Mouse (Mus musculus): Measurements from ENCODE around the gene Cysltr2. TPM values are rescaled to one million over a fixed set of nuclear protein-coding genes. Genes with fewer than 3 reads are reported as not detected.
A peak's percentile ranks its signal among the peaks of the same experiment; 100 is the strongest.

Cysltr2 gene
- polyA plus RNA-seq (2015; fragmentation: Nextera tagmentation; extraction: Ambion mirVana), result 0.65 and 1.0 TPM in 2 replicates

DNA sequence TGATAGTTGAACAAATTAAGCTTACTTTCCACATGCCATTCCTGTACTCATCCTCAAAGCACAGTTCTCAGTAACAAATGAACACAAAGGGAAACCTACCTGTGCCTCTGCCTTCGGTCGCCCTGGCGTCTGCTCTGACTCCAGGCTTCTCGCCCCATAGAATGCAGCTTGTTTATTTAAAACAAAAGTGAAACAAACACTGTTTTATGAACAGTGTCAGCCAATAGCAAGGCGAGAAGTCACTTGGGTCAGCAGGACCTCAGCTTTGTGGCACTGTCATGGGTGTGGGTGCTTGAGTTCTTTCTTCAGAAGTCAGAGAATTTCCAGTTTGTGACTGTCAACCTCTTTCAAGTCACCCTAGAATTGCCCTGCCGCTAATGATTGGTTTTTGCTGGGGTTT lies at the start of gene Cysltr2:
TSS of gene Cysltr2 (minus strand) at position 178 of the 400 bp plus-strand sequence.
- Histone ChIP-seq H3K9me3 (no peaks in the 10 kb centered on the region), H3K9ac (no peak within 1 kb of the TSS), H3K4me1 (no peaks in the 10 kb centered on the region), H3K4me3 (no peak within 1 kb of the TSS), H3K4me2 (no peak within 1 kb of the TSS), H3K27ac (no peak within 1 kb of the TSS), H3K27me3 (no peaks in the 10 kb centered on the region), H3K36me3 (no peaks in the 10 kb centered on the region)
- 57% methylated on average over 6 of the region's 6 CpGs for WGBS
- no peak for ATAC-seq (ENCODE audit: borderline replicate concordance, extremely low read depth, low FRiP score, low TSS enrichment)

DNA sequence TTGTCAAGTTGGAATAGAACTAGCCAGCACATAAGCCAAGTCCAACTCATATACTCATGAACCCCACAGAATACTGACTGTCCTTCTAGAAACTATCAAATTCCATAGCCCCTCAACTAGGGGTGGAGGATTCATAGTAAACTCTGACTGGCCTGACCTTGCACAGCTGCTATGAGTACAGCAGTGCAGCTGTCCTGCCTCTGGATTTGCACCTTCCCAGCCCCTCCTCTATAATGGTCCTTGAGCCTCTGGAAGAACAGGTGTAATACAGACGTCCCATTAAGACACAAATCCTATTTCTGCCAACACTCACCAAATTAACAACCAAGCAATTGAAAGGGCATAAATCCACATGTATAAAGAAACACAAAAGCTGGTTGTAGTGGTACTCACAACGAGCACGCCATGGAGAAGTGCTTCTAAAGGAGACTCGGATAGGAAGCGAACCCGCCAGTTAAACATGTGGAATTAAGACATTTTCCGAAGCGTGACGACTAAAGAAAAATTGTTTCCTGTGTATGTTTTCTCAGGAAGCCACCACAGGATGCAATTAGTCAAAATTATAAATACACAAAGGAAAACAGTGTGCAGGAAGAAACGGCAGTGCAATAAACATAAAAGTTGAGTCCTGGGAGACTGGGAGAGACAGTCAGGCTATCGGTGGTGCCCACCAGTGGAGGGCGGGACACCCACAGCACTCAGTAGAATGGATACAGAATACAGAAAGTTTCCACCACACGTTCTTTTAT lies 46.1 kb upstream of the Cysltr2 start:
- Histone ChIP-seq H3K4me3 (no peak overlapping the region), H3K4me2 (no peak overlapping the region), H3K9me3 (no peaks in the 10 kb centered on the region), H3K27ac (peak overlapping the region; percentile 24; the same call in 1 of the 2 replicates), H3K27me3 (0 out of 2 replicates have a peak, but pooled peaks cover under 1% of the 10 kb centered on the region), H3K4me1 (0 out of 2 replicates have a peak, but pooled peaks cover 3% of the 10 kb centered on the region), H3K9ac (no peak overlapping the region), H3K36me3 (no peaks in the 10 kb centered on the region)
- ATAC-seq (ENCODE audit: borderline replicate concordance, extremely low read depth, low FRiP score, low TSS enrichment), result no peak
- WGBS, result 46% methylated on average over 13 of the region's 13 CpGs

- Histone ChIP-seq H3K4me3 (no peak overlapping the region), H3K36me3 (no peaks in the 10 kb centered on the region), H3K4me1 (0 out of 2 replicates have a peak, but pooled peaks cover 3% of the 10 kb centered on the region), H3K27me3 (no peaks in the 10 kb centered on the region), H3K9me3 (no peaks in the 10 kb centered on the region), H3K27ac (no peak overlapping the region), H3K4me2 (no peak overlapping the region), H3K9ac (no peak overlapping the region)
- no peak for ATAC-seq (ENCODE audit: borderline replicate concordance, extremely low read depth, low FRiP score, low TSS enrichment)
- 83% methylated on average over 3 of the region's 3 CpGs for WGBS
Measured at GRCm38 (mm10) chr14:73092871-73093270, 44.0 kb upstream of the Cysltr2 start.

GRCm38 (mm10) chr14:73088224-73088623 lies 39.3 kb upstream of the Cysltr2 start:
- Histone ChIP-seq H3K9me3 (no peaks in the 10 kb centered on the region), H3K4me2 (no peak overlapping the region), H3K36me3 (no peaks in the 10 kb centered on the region), H3K9ac (no peak overlapping the region), H3K4me1 (no peaks in the 10 kb centered on the region), H3K27ac (no peak overlapping the region), H3K27me3 (no peaks in the 10 kb centered on the region), H3K4me3 (no peak overlapping the region)
- 79% methylated on average over 1 of the region's 1 CpGs for WGBS
- ATAC-seq (ENCODE audit: borderline replicate concordance, extremely low read depth, low FRiP score, low TSS enrichment), result no peak

DNA sequence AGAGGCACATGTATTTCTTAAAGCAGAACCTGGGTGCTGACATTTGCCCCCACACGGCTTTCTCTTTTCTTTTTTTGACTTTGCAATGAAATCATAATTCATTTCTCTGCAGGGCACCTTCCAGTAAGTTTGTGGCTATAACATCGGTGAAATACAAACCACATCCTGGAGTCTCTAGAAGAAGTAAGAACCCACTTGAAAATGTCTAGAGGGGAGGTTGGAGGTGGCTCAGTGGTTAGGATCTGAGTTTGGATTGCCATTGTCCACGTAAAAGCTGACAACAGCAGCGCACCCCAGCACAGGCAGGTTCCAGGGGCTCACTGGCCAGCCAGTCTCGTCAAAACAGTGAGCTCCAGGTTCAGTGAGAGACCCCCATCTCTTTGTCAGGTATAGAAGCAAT lies 38.8 kb upstream of the Cysltr2 start:
- no peak overlapping the region for H3K4me3 ChIP-seq
- no peak for ATAC-seq (ENCODE audit: borderline replicate concordance, extremely low read depth, low FRiP score, low TSS enrichment)
- H3K4me1 ChIP-seq, result no peaks in the 10 kb centered on the region
- no peak overlapping the region for H3K4me2 ChIP-seq
- no peaks in the 10 kb centered on the region for H3K36me3 ChIP-seq
- WGBS, result 78% methylated on average over 5 of the region's 5 CpGs
- H3K27me3 ChIP-seq, result no peaks in the 10 kb centered on the region
- H3K9ac ChIP-seq, result no peak overlapping the region
- H3K27ac ChIP-seq, result no peak overlapping the region
- H3K9me3 ChIP-seq, result no peaks in the 10 kb centered on the region

- H3K4me1 ChIP-seq, result no peaks in the 10 kb centered on the region
- H3K4me3 ChIP-seq, result no peak overlapping the region
- WGBS, result 70% methylated on average over 5 of the region's 5 CpGs
- no peak overlapping the region for H3K9ac ChIP-seq
- no peaks in the 10 kb centered on the region for H3K27me3 ChIP-seq
- H3K27ac ChIP-seq, result no peak overlapping the region
- ATAC-seq (ENCODE audit: borderline replicate concordance, extremely low read depth, low FRiP score, low TSS enrichment), result no peak
- H3K9me3 ChIP-seq, result no peaks in the 10 kb centered on the region
- H3K36me3 ChIP-seq, result no peaks in the 10 kb centered on the region
- H3K4me2 ChIP-seq, result no peak overlapping the region
Measured at GRCm38 (mm10) chr14:73087247-73087646, 38.3 kb upstream of the Cysltr2 start.

- no peak for ATAC-seq (ENCODE audit: borderline replicate concordance, extremely low read depth, low FRiP score, low TSS enrichment)
- WGBS, result 59% methylated on average over 3 of the region's 3 CpGs
Measured at GRCm38 (mm10) chr14:73086425-73086824, 37.5 kb upstream of the Cysltr2 start.

GRCm38 (mm10) chr14:73083563-73083962 lies 34.6 kb upstream of the Cysltr2 start:
- H3K9ac ChIP-seq, result no peak overlapping the region
- WGBS, result 75% methylated on average over 2 of the region's 2 CpGs
- no peak overlapping the region for H3K27ac ChIP-seq
- H3K4me3 ChIP-seq, result no peak overlapping the region
- H3K4me1 ChIP-seq, result no peaks in the 10 kb centered on the region
- H3K36me3 ChIP-seq, result no peaks in the 10 kb centered on the region
- H3K27me3 ChIP-seq, result no peaks in the 10 kb centered on the region
- no peaks in the 10 kb centered on the region for H3K9me3 ChIP-seq
- no peak overlapping the region for H3K4me2 ChIP-seq
- ATAC-seq (ENCODE audit: borderline replicate concordance, extremely low read depth, low FRiP score, low TSS enrichment), result no peak

More at GRCm38 (mm10) chr14:73086425-73086824, 37.5 kb upstream of the Cysltr2 start:
- Histone ChIP-seq H3K4me1 (no peaks in the 10 kb centered on the region), H3K27ac (no peak overlapping the region), H3K4me2 (no peak overlapping the region), H3K9me3 (no peaks in the 10 kb centered on the region), H3K9ac (no peak overlapping the region), H3K27me3 (no peaks in the 10 kb centered on the region), H3K4me3 (no peak overlapping the region), H3K36me3 (no peaks in the 10 kb centered on the region)

DNA sequence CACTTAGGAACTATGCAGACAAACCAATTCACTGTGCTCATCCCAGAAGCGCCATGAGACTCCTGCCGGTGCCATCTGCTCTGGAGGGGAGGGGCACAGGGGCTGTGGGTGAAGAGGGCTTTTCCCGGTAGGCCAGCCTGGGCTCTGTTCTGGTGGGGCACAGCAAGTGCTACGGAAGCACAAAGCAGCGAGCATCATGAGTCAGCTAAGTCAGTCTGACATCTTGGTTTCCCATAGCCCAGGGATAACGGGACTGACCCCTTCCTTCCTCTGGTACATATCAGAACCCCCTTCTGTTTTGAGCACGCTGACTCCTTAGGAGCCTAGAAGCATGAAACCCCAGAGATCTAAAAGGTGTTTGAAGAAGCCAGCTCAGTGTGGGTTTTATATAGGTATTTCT lies 15.5 kb upstream of the Cysltr2 start:
- no peaks in the 10 kb centered on the region for H3K4me1 ChIP-seq
- no peaks in the 10 kb centered on the region for H3K9me3 ChIP-seq
- no peak overlapping the region for H3K27ac ChIP-seq
- no peaks in the 10 kb centered on the region for H3K36me3 ChIP-seq
- no peaks in the 10 kb centered on the region for H3K27me3 ChIP-seq
- no peak for ATAC-seq (ENCODE audit: borderline replicate concordance, extremely low read depth, low FRiP score, low TSS enrichment)
- H3K4me3 ChIP-seq, result no peak overlapping the region
- no peak overlapping the region for H3K9ac ChIP-seq
- 72% methylated on average over 7 of the region's 7 CpGs for WGBS
- no peak overlapping the region for H3K4me2 ChIP-seq

DNA sequence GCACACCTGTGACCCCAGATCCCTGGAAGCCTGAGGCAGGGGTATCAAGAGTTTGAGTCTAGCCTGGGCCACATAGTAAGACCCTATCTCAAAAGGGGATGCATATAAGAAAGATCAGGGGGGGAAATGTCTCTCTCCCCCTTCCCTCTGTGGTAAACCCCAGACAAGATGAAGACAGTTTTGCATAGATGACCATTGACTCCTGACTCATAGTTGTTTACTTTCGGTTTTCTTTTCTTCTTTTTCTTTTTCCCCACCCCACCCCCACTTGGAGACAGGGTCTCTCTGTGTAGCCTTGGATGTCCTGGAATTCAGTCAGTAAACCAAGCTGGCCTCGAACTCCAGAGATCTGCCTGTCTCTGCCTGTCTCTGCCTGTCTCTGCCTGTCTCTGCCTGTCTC lies 9.8 kb upstream of the Cysltr2 start:
- H3K36me3 ChIP-seq, result no peaks in the 10 kb centered on the region
- no peaks in the 10 kb centered on the region for H3K4me1 ChIP-seq
- H3K4me2 ChIP-seq, result no peak overlapping the region
- H3K9me3 ChIP-seq, result no peaks in the 10 kb centered on the region
- H3K9ac ChIP-seq, result no peak overlapping the region
- ATAC-seq (ENCODE audit: borderline replicate concordance, extremely low read depth, low FRiP score, low TSS enrichment), result no peak
- no peak overlapping the region for H3K4me3 ChIP-seq
- WGBS, result 75% methylated on average over 2 of the region's 2 CpGs
- H3K27me3 ChIP-seq, result no peaks in the 10 kb centered on the region
- no peak overlapping the region for H3K27ac ChIP-seq

- H3K4me1 ChIP-seq, result no peaks in the 10 kb centered on the region
- WGBS, result 32% methylated on average over 10 of the region's 10 CpGs
- no peak overlapping the region for H3K4me2 ChIP-seq
- H3K36me3 ChIP-seq, result no peaks in the 10 kb centered on the region
- no peak for ATAC-seq (ENCODE audit: borderline replicate concordance, extremely low read depth, low FRiP score, low TSS enrichment)
- no peak overlapping the region for H3K9ac ChIP-seq
- no peaks in the 10 kb centered on the region for H3K9me3 ChIP-seq
- no peak overlapping the region for H3K27ac ChIP-seq
- H3K27me3 ChIP-seq, result no peaks in the 10 kb centered on the region
- no peak overlapping the region for H3K4me3 ChIP-seq
Measured at GRCm38 (mm10) chr14:73057764-73058163, 8.8 kb upstream of the Cysltr2 start.

- H3K9me3 ChIP-seq, result no peaks in the 10 kb centered on the region
- H3K4me2 ChIP-seq, result no peak overlapping the region
- no peak overlapping the region for H3K4me3 ChIP-seq
- H3K9ac ChIP-seq, result no peak overlapping the region
- H3K36me3 ChIP-seq, result no peaks in the 10 kb centered on the region
- H3K27me3 ChIP-seq, result no peaks in the 10 kb centered on the region
- WGBS, result 92% methylated on average over 6 of the region's 6 CpGs
- no peak for ATAC-seq (ENCODE audit: borderline replicate concordance, extremely low read depth, low FRiP score, low TSS enrichment)
- no peak overlapping the region for H3K27ac ChIP-seq
- H3K4me1 ChIP-seq, result no peaks in the 10 kb centered on the region
Measured at GRCm38 (mm10) chr14:73056813-73057212, 7.9 kb upstream of the Cysltr2 start.
